Mouse (Mus musculus) ES-E14 (cell line): ENCODE data around the gene Rai14. TPM values are rescaled to one million over a fixed set of nuclear protein-coding genes. Genes with fewer than 3 reads are reported as not detected.

Experiments
- DNase-seq: peaks from one replicate; pipeline ENCODE4 v3.0.0-alpha.2; 2013; ENCODE audit warnings: low read depth, low spot score
- H3K27ac ChIP-seq: 2 replicates; pipeline ENCODE4 v1.5.1; 2012; ENCODE audit warnings: low read depth, mild to moderate bottlenecking, low read length, moderate library complexity, mixed read lengths; ENCODE audit not compliant: poor library complexity, insufficient read depth, severe bottlenecking
- H3K36me3 ChIP-seq: 2 replicates; pipeline ENCODE4 v1.6.1; 2012; ENCODE audit warnings: mild to moderate bottlenecking, low read length, moderate library complexity, mixed read lengths; ENCODE audit not compliant: control insufficient read depth, poor library complexity, insufficient read depth, severe bottlenecking
- H3K4me1 ChIP-seq, 2 experiments: fragments of 150-350 bp in 1 of 2; sonication (generic) in 1 of 2; 2 replicates each; pipeline ENCODE4 v1.6.1; 2012; ENCODE audit warnings: low read length in 2 of 2, mild to moderate bottlenecking in 1 of 2, mixed read lengths in 1 of 2; ENCODE audit not compliant: control insufficient read depth in 2 of 2, insufficient read depth in 2 of 2, poor library complexity in 1 of 2
- H3K4me3 ChIP-seq, 2 experiments: fragments of 150-350 bp in 1 of 2; sonication (generic) in 1 of 2; 2 replicates each; pipeline ENCODE4 v1.5.1; 2012; ENCODE audit warnings: low read length in 2 of 2, low read depth in 1 of 2, mild to moderate bottlenecking in 1 of 2, mixed read lengths in 1 of 2; ENCODE audit not compliant: insufficient read depth in 1 of 2, poor library complexity in 1 of 2, severe bottlenecking in 1 of 2
- H3K9ac ChIP-seq: 2 replicates; pipeline ENCODE4 v1.6.1; 2012; ENCODE audit warnings: low read depth, mild to moderate bottlenecking, low read length, mixed read lengths; ENCODE audit not compliant: poor library complexity, insufficient read depth, severe bottlenecking
- H3K9me3 ChIP-seq: fragments of 150-350 bp; sonication (generic); 2 replicates; pipeline ENCODE4 v1.6.1; 2012; ENCODE audit warnings: low read depth, mild to moderate bottlenecking, low read length; ENCODE audit not compliant: control insufficient read depth, insufficient read depth
- CHD2 ChIP-seq: IDR thresholded peaks from 2 replicates; pipeline ENCODE4 v1.6.1; 2014; ENCODE audit warnings: mild to moderate bottlenecking, low read depth, low read length, inconsistent platforms
- HCFC1 ChIP-seq: IDR thresholded peaks from 2 replicates; pipeline ENCODE4 v1.6.1; 2012; ENCODE audit warnings: low read length, inconsistent platforms, borderline replicate concordance; ENCODE audit not compliant: insufficient read depth
- MAFK ChIP-seq: IDR thresholded peaks from 2 replicates; pipeline ENCODE4 v1.6.1; 2014; ENCODE audit warnings: mild to moderate bottlenecking, low read depth, low read length, inconsistent platforms; ENCODE audit not compliant: insufficient read depth
- ZC3H11A ChIP-seq: IDR thresholded peaks from 2 replicates; pipeline ENCODE4 v1.6.1; 2012; ENCODE audit warnings: low read depth, mild to moderate bottlenecking, inconsistent platforms, low read length, borderline replicate concordance
- ZNF384 ChIP-seq: IDR thresholded peaks from 2 replicates; pipeline ENCODE4 v1.6.1; 2012; ENCODE audit warnings: low read depth, low read length, inconsistent platforms
- in situ Hi-C, 2 experiments: fragments of 600-800 bp; cut with MboI; formaldehyde crosslinking; loops; one replicate each; pipeline ENCODE4 v1.15.1; 2025; ENCODE audit warnings: low sequenced_read_pairs in 2 of 2, inconsistent platforms in 1 of 2; ENCODE audit not compliant: unreplicated experiment in 2 of 2
- total RNA-seq: library from RNA; depleted of rRNA; stranded (reverse); fragments of 300-350 nt; gene quantifications from 2 replicates; pipeline ENCODE4 v1.2.3, GENCODE M21; 2012

The Rai14 gene
- total RNA-seq, 1 experiment = 35.0 TPM

GRCm38 (mm10) chr15:10616001-10616400 lies 98.4 kb downstream of the Rai14 start:
- TF ChIP-seq CHD2 (no peak), ZNF384 (no peak), ZC3H11A (no peak), MAFK (no peak), HCFC1 (no peak)
- in situ Hi-C loops = no loop called here
- DNase-seq = no peak
- H3K9ac ChIP-seq = no peak overlapping the region
- no peak overlapping the region for H3K27ac ChIP-seq
- no peaks in the 10 kb centered on the region for H3K9me3 ChIP-seq
- H3K4me1 ChIP-seq = no peaks in the 10 kb centered on the region
- H3K36me3 ChIP-seq = peaks cover 4% of the 10 kb centered on the region; the same call in 1 of the 2 replicates
- H3K4me3 ChIP-seq = no peak overlapping the region

- Histone ChIP-seq H3K4me3 (no peak overlapping the region), H3K27ac (no peak overlapping the region), H3K4me1 (no peaks in the 10 kb centered on the region), H3K9me3 (no peaks in the 10 kb centered on the region), H3K9ac (no peak overlapping the region), H3K36me3 (peaks cover 12% of the 10 kb centered on the region; the same call in 1 of the 2 replicates)
- in situ Hi-C loops = no loop called here
- no peak for DNase-seq
- no peak for TF ChIP-seq ZC3H11A
- no peak for TF ChIP-seq MAFK
- TF ChIP-seq ZNF384 = no peak
- TF ChIP-seq HCFC1 = no peak
- no peak for TF ChIP-seq CHD2
Measured at GRCm38 (mm10) chr15:10611040-10611439, 103.4 kb downstream of the Rai14 start.

GRCm38 (mm10) chr15:10609107-10609506 lies 105.3 kb downstream of the Rai14 start:
- no peak overlapping the region for H3K9ac ChIP-seq
- no peaks in the 10 kb centered on the region for H3K9me3 ChIP-seq
- H3K27ac ChIP-seq = no peak overlapping the region
- no peaks in the 10 kb centered on the region for H3K4me1 ChIP-seq
- in situ Hi-C loops = no loop called here
- peaks cover 18% of the 10 kb centered on the region; the same call in 1 of the 2 replicates for H3K36me3 ChIP-seq
- no peak for DNase-seq
- TF ChIP-seq HCFC1 (no peak), CHD2 (no peak), ZNF384 (no peak), MAFK (no peak), ZC3H11A (no peak)
- H3K4me3 ChIP-seq = no peak overlapping the region

- H3K9ac ChIP-seq = no peak overlapping the region
- H3K4me1 ChIP-seq = no peaks in the 10 kb centered on the region
- peaks cover 18% of the 10 kb centered on the region; the same call in 1 of the 2 replicates for H3K36me3 ChIP-seq
- TF ChIP-seq ZNF384 = no peak
- TF ChIP-seq MAFK = no peak
- no peak for TF ChIP-seq HCFC1
- no peak for TF ChIP-seq ZC3H11A
- H3K9me3 ChIP-seq = no peaks in the 10 kb centered on the region
- no peak overlapping the region for H3K27ac ChIP-seq
- H3K4me3 ChIP-seq = no peak overlapping the region
- DNase-seq = no peak
- in situ Hi-C loops = no loop called here
Measured at GRCm38 (mm10) chr15:10608508-10609098, 105.8 kb downstream of the Rai14 start.

GRCm38 (mm10) chr15:10599413-10599812 lies 115.0 kb downstream of the Rai14 start:
- Histone ChIP-seq H3K9ac (no peak overlapping the region), H3K27ac (no peak overlapping the region), H3K4me1 (peaks cover 12 to 26% of the 10 kb centered on the region in 2 experiments; a peak in 3 of 4 replicates), H3K36me3 (peaks cover 2% of the 10 kb centered on the region; the same call in 1 of the 2 replicates), H3K4me3 (no peak overlapping the region), H3K9me3 (no peaks in the 10 kb centered on the region)
- in situ Hi-C loops = no loop called here
- no peak for DNase-seq
- TF ChIP-seq CHD2 (no peak), MAFK (no peak), ZNF384 (no peak), ZC3H11A (no peak), HCFC1 (no peak)
